Mouse (Mus musculus): ENCODE data around the gene Acvr1b.

Acvr1b gene

DNA sequence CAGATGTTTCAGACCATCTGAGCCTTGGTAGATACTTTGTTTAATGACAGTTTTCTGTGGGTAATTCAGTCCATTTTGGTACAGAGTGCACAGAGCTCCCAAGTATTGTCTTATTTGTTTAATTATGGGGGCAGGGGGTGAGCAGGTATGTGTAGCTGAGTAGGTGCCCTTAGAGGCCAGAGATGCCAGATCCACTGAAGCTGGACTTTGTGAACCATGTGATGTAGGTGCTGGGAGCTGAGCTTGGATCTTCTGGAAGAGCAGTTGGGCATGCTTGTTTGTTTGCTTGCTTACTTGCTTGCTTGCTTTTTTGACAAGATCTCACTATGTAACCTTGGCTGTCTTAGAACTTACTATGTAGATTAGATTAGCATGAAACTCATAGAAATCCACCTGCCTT lies 23.1 kb downstream of the Acvr1b start:
- no peak for DNase-seq (ENCODE audit: low spot score in 2 of 2)

DNA sequence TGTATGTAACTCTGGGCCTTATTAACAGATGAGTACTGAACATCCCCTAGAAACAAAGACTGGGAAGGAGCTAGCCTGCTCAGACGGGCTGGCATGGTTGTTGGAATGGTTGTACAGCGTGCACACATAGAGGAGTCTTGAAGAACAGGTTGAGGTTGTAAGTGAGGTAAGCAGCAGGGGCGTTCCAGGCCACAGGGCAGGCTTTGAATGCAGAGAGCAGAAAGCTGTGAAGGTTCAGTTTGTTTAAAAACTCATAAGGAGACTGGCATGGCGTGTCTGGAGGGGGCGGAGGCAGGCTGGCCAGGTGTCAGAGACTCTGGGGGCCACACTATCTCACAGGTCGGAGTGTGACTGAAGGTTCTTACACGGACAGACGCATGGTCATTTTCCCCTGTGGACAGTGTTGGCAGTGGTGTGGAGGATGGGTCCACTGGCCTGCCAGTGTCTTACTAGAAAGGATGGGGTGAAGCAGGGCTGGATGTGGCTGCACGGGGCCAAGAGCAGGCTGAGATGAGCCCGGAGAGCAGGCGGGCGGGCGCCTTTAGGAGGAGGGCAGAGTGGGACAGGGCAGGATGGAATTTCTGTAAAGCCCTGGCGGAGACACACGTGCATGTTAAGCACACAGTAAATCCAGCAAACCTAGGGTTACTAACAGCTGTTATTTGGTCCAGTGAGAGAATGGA lies 23.8 kb downstream of the Acvr1b start:
- DNase-seq (ENCODE audit: low spot score in 2 of 2) = no peak

GRCm38 (mm10) chr15:101198218-101198617 lies 24.4 kb downstream of the Acvr1b start:
- DNase-seq (ENCODE audit: low spot score in 2 of 2) = peak in 1 of 2 experiments; percentile 63

DNA sequence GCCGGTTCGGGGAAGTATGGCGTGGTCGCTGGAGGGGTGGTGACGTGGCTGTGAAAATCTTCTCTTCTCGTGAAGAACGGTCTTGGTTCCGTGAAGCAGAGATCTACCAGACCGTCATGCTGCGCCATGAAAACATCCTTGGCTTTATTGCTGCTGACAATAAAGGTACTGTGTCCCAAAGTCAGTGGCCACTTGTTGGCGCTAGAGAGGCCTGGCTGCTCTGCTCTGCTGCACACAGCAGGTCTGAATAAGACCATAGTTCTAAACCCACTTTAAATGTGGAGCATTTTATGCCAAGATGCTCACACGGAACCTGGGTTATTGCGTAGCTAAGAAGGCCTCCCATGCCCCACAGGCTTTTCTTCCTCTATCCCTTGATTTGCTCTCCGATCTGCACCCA lies 25.0 kb downstream of the Acvr1b start:
- no peak for DNase-seq (ENCODE audit: low spot score in 2 of 2)

GRCm38 (mm10) chr15:101200777-101201295 lies 27.0 kb downstream of the Acvr1b start:
- no peak for DNase-seq (ENCODE audit: low spot score in 2 of 2)

DNA sequence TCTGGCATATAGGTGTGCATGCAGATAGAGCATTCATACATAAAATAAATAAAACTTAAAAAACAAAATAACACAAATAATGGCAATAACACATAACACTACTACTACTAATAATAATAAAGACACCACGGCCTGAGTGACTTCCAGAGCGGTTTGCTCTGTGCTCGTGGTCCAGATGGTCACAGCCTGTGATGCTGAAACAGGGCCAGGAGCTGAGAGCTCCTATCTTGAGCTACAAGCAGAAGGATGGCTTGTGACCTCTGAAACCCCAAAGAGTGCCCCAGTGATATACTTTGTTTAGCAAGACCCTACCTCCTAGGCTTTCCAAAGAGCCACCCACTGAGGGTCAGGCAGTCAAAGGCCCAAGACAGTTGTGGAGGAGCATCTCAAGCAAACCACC lies 27.5 kb downstream of the Acvr1b start:
- DNase-seq (ENCODE audit: low spot score in 2 of 2) = no peak

GRCm38 (mm10) chr15:101203673-101204072 lies 29.8 kb downstream of the Acvr1b start:
- DNase-seq (ENCODE audit: low spot score in 2 of 2) = no peak

DNA sequence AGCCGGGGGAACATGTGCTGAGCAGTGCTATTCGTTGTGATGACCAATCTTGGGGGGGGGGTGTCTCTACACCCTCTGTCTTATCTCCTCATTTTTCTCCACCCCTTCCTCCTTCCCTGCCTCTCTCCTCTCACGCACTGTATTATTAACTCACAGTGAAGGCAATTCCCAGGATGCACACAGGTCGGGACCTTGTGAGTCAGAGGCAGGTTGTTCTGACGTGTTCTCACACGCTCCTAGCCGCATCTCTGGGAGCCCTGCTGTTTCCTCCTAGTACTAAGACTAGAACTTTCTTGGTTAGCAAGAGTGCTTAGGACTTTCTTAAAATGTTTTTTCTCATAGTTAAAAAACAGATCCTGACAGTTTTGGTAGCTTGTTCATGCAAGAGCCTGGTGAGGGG lies 30.9 kb downstream of the Acvr1b start:
- DNase-seq (ENCODE audit: low spot score in 2 of 2) = no peak

DNA sequence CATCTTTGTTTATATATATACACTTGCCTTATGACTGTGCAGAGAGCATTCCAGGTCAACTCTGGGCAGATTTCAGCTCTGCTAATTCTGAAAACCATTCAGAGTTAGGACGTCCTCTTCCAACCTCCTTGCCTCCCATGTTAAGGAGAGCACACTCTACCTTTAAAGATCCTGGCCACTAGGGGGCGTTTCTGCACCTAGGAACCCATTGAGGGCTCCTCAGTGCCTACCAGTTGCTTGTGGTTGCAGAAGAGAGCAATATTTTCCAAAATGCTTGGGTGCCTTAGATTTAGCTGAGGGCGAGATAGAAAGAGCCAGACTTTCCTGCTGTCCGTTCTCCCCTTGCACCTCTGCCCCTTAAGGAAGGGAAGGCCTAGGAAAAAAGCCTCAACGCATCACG lies 36.4 kb downstream of the Acvr1b start:
- no peak for DNase-seq (ENCODE audit: low spot score in 2 of 2)

DNA sequence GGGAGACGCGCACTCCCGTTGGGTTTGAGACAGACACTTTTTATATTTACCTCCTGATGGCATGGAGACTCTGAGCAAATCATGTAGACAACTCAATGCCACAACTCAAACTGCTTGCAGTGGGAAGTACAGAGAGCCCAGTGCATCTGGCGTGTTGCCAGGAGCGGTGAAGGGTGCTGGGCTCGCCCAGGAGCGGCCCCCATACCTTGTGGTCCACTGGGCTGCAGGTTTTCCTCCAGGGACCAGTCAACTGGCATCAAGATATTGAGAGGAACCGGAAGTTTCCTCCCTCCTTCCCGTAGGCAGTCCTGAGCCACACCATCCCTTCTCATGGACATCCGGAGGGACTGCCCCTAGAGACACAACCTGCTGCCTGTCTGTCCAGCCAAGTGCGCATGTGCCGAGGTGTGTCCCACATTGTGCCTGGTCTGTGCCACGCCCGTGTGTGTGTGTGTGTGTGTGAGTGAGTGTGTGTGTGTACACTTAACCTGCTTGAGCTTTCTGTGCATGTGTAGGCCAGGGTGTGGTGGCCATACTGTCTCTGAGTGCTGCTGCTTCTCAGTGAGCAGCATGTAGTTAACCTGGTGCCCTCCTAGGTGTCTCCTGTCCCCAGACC lies 37.2 kb downstream of the Acvr1b start:
- no peak for DNase-seq (ENCODE audit: low spot score in 2 of 2)

DNA sequence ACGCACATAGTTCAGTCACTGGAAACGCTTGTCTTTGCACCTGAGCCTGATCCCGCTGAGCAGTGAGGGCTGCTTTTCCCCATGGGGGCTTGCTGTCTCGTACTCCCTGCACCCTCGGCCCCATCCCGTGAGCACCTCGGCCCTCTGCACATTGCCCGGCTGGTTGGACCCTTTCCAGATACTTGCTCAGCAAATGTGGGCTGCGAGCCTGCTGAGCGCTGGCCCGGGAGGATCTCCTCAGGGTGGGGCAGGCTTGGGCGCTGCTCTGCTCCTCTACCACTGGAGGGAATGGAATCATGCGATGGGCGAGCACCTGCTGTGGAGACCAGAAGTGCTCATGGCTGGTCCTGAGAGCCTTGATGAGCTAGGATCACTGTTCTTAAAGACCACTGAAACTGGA lies 38.6 kb downstream of the Acvr1b start:
- no peak for DNase-seq (ENCODE audit: low spot score in 2 of 2)

- DNase-seq (ENCODE audit: low spot score in 2 of 2) = no peak
Observed at GRCm38 (mm10) chr15:101215136-101215535, 41.3 kb downstream of the Acvr1b start.

DNA sequence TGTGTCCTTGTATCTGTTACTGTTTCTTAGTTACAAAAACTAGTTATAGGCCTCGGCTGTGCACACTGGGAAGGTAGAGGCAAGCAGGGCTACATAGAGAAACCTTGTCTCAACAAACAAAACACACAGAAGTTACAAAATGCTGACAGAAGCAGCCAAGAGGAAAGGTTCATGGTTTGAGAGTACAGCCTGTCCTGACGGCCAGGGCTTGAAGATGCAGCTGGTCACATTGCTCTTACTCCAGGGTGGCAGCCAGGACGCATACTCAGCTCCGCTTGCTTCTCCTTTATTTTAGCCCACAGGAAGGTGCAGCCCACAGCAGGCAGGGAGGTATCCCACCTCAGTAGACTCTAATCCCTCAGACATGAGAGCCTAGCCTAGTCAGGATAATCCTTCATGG lies 42.2 kb downstream of the Acvr1b start:
- DNase-seq (ENCODE audit: low spot score in 2 of 2) = no peak

DNA sequence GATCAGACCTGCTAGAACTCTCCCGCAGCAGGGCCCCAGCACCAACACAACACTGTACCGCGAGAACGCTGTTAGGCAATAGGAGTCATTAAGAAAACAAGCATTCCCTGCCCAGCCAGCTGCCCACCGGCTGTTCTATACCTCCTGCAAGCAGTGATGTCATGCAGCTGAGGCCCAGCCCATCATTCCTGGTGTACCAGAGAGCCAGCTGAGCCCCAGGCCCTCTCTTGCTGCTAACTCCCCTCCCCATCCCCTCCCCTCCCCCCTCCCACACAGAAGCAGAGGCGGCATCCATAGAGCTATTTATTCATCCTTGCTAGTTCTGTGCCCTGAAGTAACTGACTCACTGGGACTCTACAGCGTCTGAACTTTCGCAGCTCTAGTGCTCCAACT lies 47.0 kb downstream of the Acvr1b start:
- DNase-seq (ENCODE audit: low spot score in 2 of 2) = no peak

GRCm38 (mm10) chr15:101221298-101222104 lies 47.6 kb downstream of the Acvr1b start:
- DNase-seq (ENCODE audit: low spot score in 2 of 2) = peak; percentile 77 to 87

- DNase-seq (ENCODE audit: low spot score in 2 of 2) = no peak
Observed at GRCm38 (mm10) chr15:101222897-101223482, 49.1 kb downstream of the Acvr1b start.

GRCm38 (mm10) chr15:101223596-101223995 lies 49.7 kb downstream of the Acvr1b start:
- no peak for DNase-seq (ENCODE audit: low spot score in 2 of 2)

- DNase-seq (ENCODE audit: low spot score in 2 of 2) = peak; percentile 81 to 86
Observed at GRCm38 (mm10) chr15:101224006-101224906, 50.4 kb downstream of the Acvr1b start, which contains the start of gene Grasp. Gene Grasp, plus strand, starts transcription at chr15:101224188.

- no peak for DNase-seq (ENCODE audit: low spot score in 2 of 2)
Observed at GRCm38 (mm10) chr15:101224977-101225376, 51.1 kb downstream of the Acvr1b start.

DNA sequence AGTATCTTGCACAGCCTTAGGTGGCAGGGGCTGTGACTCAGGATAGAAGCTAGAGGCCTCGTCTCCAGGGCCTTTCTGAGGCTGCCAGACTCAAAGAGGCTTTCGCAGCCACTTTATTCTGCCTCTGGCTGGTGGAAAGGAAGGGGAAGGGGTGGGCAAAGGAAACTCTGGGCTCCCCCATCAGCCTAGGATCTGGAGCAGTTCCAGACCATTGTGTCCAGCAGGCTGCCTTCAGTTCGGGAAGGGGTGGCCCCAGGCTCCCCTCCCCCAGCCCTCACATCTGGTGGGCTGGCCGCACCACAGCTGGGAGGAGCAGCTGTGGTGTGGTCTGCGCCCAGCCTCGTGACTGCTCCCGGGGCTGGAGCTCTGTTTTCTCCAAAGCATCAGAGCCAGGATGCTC lies 54.1 kb downstream of the Acvr1b start:
- no peak for DNase-seq (ENCODE audit: low spot score in 2 of 2)
